Mouse (Mus musculus): ENCODE results near the gene Sord.

Sord gene

GRCm38 (mm10) chr2:122241226-122241625 lies 6.7 kb downstream of the Sord start:
- no peak for DNase-seq

- DNase-seq, result no peak
Measured at GRCm38 (mm10) chr2:122241935-122242334, 7.4 kb downstream of the Sord start.

DNA sequence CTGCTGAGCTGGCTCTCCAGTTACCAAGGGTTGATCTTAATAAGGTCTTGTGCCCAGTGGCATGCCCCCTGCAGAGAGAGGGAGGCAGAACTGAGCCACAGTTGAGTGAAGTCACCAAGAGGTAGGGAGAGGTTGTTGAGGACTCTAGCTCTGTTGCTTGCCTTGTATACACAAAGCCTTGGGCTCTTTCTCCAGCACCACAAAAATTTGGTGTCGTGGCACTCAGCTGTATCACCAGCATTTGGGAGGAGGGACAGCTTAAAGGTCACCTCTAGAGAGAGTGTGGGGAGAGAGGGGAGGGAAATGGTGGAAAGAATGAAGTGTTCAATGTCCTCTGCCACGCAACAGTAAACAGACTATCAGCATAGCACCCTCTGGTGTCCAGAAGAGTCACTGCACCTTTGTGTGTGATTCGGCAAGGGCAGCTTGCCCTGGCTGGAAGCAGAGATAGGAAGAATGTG lies 9.2 kb downstream of the Sord start:
- peak; percentile 79 for DNase-seq

DNA sequence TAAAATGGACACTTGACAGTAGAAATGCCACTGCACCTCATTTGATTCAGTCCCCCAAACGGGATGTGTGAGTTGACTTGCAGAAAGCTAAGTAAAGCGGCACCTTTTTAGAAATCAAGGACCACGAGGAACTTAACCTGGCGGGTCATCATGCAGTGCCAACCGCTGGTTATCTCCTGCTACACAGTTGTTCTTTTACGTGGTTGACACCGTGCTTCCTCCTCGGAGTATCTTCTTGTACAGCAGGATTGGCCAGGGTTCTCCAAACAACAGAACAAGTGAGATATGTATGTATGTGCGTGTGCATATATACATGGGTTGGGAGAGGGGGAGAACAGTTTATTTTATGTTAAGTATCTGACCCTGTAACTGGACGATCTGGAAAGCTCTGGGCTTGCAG lies 13.2 kb downstream of the Sord start:
- no peak for DNase-seq

- DNase-seq, result no peak
Measured at GRCm38 (mm10) chr2:122255997-122256396, 21.4 kb downstream of the Sord start.

DNA sequence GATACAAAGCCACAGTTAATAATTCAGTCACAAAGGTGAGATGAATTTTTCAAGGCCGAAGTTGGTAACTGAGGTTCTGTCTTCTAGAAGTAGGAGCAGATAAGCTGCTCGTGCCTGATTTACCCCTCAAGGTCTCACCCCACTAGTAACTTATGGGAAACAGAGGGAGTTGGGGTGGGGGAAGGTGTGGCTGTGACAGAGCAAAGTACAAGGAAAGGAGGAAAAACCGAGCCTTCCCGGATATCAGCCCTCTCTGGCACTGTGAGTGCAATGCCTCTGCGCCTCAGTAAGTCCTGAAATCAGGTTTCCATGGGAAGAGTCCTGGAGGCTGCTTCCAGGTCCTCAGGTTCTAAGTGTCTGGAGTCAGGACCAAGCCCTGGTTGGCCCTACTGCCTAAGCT lies 26.2 kb downstream of the Sord start:
- DNase-seq, result no peak

- no peak for DNase-seq
Measured at GRCm38 (mm10) chr2:122264690-122265089, 30.1 kb downstream of the Sord start.

GRCm38 (mm10) chr2:122266407-122267193 lies 32.1 kb downstream of the Sord start:
- DNase-seq, result no peak

DNA sequence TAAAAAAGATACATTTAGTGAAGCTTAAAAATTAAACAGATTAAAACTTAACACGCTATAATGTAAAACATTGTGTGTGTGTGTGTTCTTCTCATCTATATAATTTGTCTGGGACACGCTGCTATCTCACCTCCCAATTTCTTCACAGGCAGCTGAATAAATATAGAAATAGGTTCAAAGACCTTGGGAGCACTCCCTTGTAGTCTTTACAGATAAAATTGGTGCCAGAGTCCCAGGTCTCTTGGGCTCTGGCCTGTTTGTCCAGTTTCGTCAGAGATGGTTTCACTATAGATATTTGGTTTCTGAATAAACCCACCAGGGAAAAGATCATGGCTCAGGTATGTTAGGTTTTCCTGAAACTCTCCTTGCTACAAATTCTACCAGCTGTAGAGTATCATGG lies 44.2 kb downstream of the Sord start:
- DNase-seq, result no peak

GRCm38 (mm10) chr2:122284091-122284490 lies 49.5 kb downstream of the Sord start:
- no peak for DNase-seq

- no peak for DNase-seq
Measured at GRCm38 (mm10) chr2:122286137-122286536, 51.6 kb downstream of the Sord start.

GRCm38 (mm10) chr2:122294916-122295315 lies 60.4 kb downstream of the Sord start:
- DNase-seq, result peak; percentile 61

- DNase-seq, result no peak
Measured at GRCm38 (mm10) chr2:122297271-122298095, 62.9 kb downstream of the Sord start.

DNA sequence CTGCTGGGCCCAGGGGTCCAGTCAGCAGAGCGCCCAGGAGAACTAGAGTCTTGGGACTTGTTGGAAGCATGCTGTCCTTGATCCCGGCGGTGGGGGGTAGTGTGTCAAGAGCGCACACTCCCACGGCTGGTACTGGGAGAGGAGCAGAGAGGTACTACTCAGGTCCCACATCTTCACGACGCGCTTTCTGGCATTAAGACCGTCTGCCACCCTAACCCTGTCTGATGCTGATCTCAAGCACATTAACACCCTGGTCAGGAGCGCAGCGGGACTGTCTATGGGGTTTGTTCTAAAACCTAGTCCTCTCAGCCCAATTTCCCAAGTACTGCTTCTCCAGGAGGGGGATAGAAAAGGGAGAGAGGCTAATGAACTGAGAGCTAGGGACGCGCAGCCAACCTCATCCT lies 63.5 kb downstream of the Sord start, which contains the start of gene Duox2:
Gene Duox2, minus strand, starts transcription at position 354 of the 404 bp plus-strand sequence.
- DNase-seq, result no peak

GRCm38 (mm10) chr2:122298596-122299490 lies 64.3 kb downstream of the Sord start, which contains the start of gene Duoxa2:
Gene Duoxa2, plus strand, starts transcription at chr2:122298900.
- peak; percentile 55 for DNase-seq

GRCm38 (mm10) chr2:122299911-122300655 lies 65.5 kb downstream of the Sord start:
- no peak for DNase-seq

GRCm38 (mm10) chr2:122300656-122301020 lies 66.1 kb downstream of the Sord start:
- DNase-seq, result no peak

DNA sequence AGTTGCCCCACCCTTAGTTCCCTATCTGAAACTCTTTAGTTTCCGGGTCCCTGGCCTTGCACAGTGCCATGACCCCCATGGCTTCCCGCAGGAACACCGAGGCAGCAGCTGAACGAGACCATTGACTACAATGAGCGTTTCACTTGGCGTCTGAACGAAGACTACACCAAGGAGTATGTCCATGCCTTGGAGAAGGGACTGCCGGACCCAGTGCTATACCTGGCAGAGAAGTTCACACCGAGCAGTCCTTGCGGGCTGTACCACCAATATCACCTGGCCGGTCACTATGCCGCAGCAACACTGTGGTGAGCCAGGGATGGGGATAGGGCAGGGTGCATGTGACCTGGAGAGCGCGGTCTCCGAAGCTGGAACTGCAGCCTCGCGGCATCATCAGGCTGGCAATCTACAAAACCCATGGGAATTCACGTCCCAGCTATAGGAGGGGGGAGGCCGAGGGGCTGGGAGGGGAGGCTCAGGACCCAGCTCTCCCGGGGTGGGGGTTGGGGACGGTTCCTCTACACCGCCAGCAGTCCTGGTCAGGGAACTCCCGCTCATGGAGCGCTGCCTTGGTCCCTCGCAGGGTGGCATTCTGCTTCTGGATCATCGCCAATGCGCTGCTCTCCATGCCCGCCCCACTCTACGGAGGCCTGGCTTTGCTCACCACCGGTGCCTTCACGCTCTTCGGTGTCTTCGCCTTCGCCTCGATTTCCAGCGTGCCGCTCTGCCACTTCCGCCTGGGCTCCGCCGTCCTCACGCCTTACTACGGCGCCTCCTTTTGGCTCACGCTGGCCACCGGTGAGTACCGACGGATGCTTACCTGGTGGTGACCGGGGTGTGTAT lies 66.8 kb downstream of the Sord start:
- DNase-seq, result peak; percentile 75

DNA sequence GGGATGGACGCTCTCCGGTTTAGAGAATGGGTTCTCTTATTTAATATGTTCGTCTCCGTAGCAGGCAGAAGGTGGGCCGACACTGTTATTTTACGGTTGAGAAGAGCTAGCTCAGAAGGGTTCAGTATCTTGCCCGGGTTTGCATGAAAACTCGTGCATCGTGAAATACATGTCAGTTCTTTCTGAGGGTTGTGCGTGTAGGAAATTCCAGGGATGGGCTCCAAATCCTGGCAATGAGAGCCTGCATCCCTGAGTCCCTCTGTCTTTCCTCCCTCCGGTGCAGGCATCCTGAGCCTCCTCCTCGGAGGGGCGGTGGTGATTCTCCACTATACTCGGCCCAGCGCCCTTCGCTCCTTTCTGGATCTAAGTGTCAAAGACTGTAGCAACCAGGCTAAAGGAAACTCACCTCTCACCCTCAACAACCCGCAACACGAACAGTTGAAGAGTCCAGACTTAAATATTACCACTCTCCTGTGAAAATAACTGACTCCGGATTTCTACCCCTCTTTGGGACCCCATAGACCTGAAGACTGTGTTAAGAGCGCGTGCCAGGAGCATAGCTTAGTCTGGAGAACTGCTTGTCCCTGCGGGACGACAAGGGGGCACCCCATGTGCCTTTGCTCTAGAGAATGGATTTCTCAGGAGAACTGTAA lies 67.5 kb downstream of the Sord start:
- no peak for DNase-seq

DNA sequence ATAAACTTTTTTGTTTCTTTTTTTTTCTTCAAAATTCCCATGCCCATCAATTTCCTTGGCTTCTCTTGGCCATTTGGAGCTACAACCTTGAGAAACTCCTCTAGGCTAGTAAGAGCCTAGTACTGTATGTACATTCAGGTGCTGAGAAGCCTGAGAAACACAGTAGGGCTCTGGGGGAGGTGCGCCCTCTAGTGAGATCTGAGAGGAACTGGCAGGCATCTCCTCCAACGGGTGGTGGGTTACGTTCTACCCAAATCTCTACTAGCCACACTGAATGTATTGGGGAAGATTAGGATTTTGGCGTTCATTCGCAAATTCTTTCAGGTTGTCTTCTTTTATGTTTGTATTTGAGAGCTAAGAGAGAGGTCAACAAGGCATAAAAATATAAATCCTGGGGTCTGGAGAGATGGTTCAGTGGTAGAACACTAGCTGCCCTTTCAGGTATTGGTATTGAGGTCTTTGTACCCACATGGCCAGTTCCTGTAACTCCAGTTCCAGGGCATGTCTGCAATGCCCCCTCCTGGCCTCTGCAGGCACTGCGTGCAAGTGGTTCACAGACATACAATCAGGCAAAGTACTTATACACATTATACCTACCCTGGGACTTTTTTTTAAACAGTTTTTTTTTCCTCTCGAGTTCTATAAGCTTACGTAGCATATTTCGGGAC lies 68.2 kb downstream of the Sord start:
- peak; percentile 84 for DNase-seq
